Mouse (Mus musculus): ENCODE measurements around the gene Tyr. TPM values are rescaled to one million over a fixed set of nuclear protein-coding genes. Genes with fewer than 3 reads are reported as not detected.

Gene Tyr
- polyA plus RNA-seq (2012; fragmentation: generic; extraction: Trizol) = not detected
- long read RNA-seq, experiment 1 = 0 reads
- long read RNA-seq, experiment 2 = 0 reads

GRCm38 (mm10) chr7:87493412-87493811, at the start of gene Tyr:
Tyr (minus strand) TSS chr7:87493512.
- TF ChIP-seq USF1 (IDR thresholded peaks at IDR 0.05; ENCODE audit: low read depth) = no peak
- no peak for TF ChIP-seq MAX (IDR thresholded peaks at IDR 0.05)
- TF ChIP-seq MYOD1 (IDR thresholded peaks at IDR 0.05; ENCODE audit: control insufficient read depth, insufficient read length, low read depth) = no peak
- no peak for TF ChIP-seq CTCF (IDR thresholded peaks at IDR 0.05; ENCODE audit: control insufficient read depth, insufficient read depth, insufficient read length)
- no peak for TF ChIP-seq MYOG (IDR thresholded peaks at IDR 0.05; ENCODE audit: control insufficient read depth, extremely low read depth, insufficient read length)
- no peak for TF ChIP-seq CEBPB (IDR thresholded peaks at IDR 0.05; ENCODE audit: low read depth)
- TF ChIP-seq FOSL1 (IDR thresholded peaks at IDR 0.05; ENCODE audit: insufficient read depth, low read length, poor library complexity, severe bottlenecking) = no peak
- Histone ChIP-seq H3K4me3 (ENCODE audit: insufficient read depth, poor library complexity, severe bottlenecking) (no peak within 1 kb of the TSS), H3K79me3 (ENCODE audit: low read depth) (no peaks in the 10 kb centered on the region), H3ac (ENCODE audit: control insufficient read depth, insufficient read length, low read depth) (no peak within 1 kb of the TSS), H3K27me3 (ENCODE audit: control insufficient read depth, insufficient read depth, insufficient read length) (no peaks in the 10 kb centered on the region), H3K79me2 (ENCODE audit: control insufficient read depth, insufficient read depth) (no peaks in the 10 kb centered on the region), H3K36me3 (ENCODE audit: control insufficient read depth, insufficient read depth) (no peaks in the 10 kb centered on the region)

- Histone ChIP-seq H3K79me2 (ENCODE audit: control insufficient read depth, insufficient read depth) (no peaks in the 10 kb centered on the region), H3K79me3 (ENCODE audit: low read depth) (no peaks in the 10 kb centered on the region), H3K36me3 (ENCODE audit: control insufficient read depth, insufficient read depth) (no peaks in the 10 kb centered on the region), H3K27me3 (ENCODE audit: control insufficient read depth, insufficient read depth, insufficient read length) (no peaks in the 10 kb centered on the region), H3K4me3 (ENCODE audit: insufficient read depth, poor library complexity, severe bottlenecking) (no peak overlapping the region), H3ac (ENCODE audit: control insufficient read depth, insufficient read length, low read depth) (no peak overlapping the region)
- TF ChIP-seq MYOD1 (IDR thresholded peaks at IDR 0.05; ENCODE audit: control insufficient read depth, insufficient read length, low read depth) (no peak), USF1 (IDR thresholded peaks at IDR 0.05; ENCODE audit: low read depth) (no peak), MYOG (IDR thresholded peaks at IDR 0.05; ENCODE audit: control insufficient read depth, extremely low read depth, insufficient read length) (no peak), CEBPB (IDR thresholded peaks at IDR 0.05; ENCODE audit: low read depth) (no peak), CTCF (IDR thresholded peaks at IDR 0.05; ENCODE audit: control insufficient read depth, insufficient read depth, insufficient read length) (no peak), FOSL1 (IDR thresholded peaks at IDR 0.05; ENCODE audit: insufficient read depth, low read length, poor library complexity, severe bottlenecking) (no peak), MAX (IDR thresholded peaks at IDR 0.05) (no peak)
Measured at GRCm38 (mm10) chr7:87539031-87539430, 45.7 kb upstream of the Tyr start.

GRCm38 (mm10) chr7:87494124-87494682, 891 bp upstream of the Tyr start:
- no peak overlapping the region for H3K4me3 ChIP-seq (ENCODE audit: insufficient read depth, poor library complexity, severe bottlenecking)
- no peaks in the 10 kb centered on the region for H3K79me2 ChIP-seq (ENCODE audit: control insufficient read depth, insufficient read depth)
- TF ChIP-seq CTCF (IDR thresholded peaks at IDR 0.05; ENCODE audit: control insufficient read depth, insufficient read depth, insufficient read length) (no peak), FOSL1 (IDR thresholded peaks at IDR 0.05; ENCODE audit: insufficient read depth, low read length, poor library complexity, severe bottlenecking) (no peak), MYOG (IDR thresholded peaks at IDR 0.05; ENCODE audit: control insufficient read depth, extremely low read depth, insufficient read length) (no peak), MAX (IDR thresholded peaks at IDR 0.05) (no peak), USF1 (IDR thresholded peaks at IDR 0.05; ENCODE audit: low read depth) (no peak), MYOD1 (IDR thresholded peaks at IDR 0.05; ENCODE audit: control insufficient read depth, insufficient read length, low read depth) (no peak), CEBPB (IDR thresholded peaks at IDR 0.05; ENCODE audit: low read depth) (no peak)

GRCm38 (mm10) chr7:87488024-87488423, 5.3 kb downstream of the Tyr start:
- H3K4me3 ChIP-seq (ENCODE audit: insufficient read depth, poor library complexity, severe bottlenecking) = no peak overlapping the region
- H3K27me3 ChIP-seq (ENCODE audit: control insufficient read depth, insufficient read depth, insufficient read length) = no peaks in the 10 kb centered on the region
- H3K36me3 ChIP-seq (ENCODE audit: control insufficient read depth, insufficient read depth) = no peaks in the 10 kb centered on the region
- no peaks in the 10 kb centered on the region for H3K79me2 ChIP-seq (ENCODE audit: control insufficient read depth, insufficient read depth)
- no peak overlapping the region for H3ac ChIP-seq (ENCODE audit: control insufficient read depth, insufficient read length, low read depth)
- TF ChIP-seq USF1 (IDR thresholded peaks at IDR 0.05; ENCODE audit: low read depth) (no peak), CEBPB (IDR thresholded peaks at IDR 0.05; ENCODE audit: low read depth) (no peak), MAX (IDR thresholded peaks at IDR 0.05) (no peak), FOSL1 (IDR thresholded peaks at IDR 0.05; ENCODE audit: insufficient read depth, low read length, poor library complexity, severe bottlenecking) (no peak), MYOG (IDR thresholded peaks at IDR 0.05; ENCODE audit: control insufficient read depth, extremely low read depth, insufficient read length) (no peak), CTCF (IDR thresholded peaks at IDR 0.05; ENCODE audit: control insufficient read depth, insufficient read depth, insufficient read length) (no peak), MYOD1 (IDR thresholded peaks at IDR 0.05; ENCODE audit: control insufficient read depth, insufficient read length, low read depth) (no peak)
- H3K79me3 ChIP-seq (ENCODE audit: low read depth) = no peaks in the 10 kb centered on the region

More at GRCm38 (mm10) chr7:87494124-87494682, 891 bp upstream of the Tyr start:
- Histone ChIP-seq H3K36me3 (ENCODE audit: control insufficient read depth, insufficient read depth) (no peaks in the 10 kb centered on the region), H3K79me3 (ENCODE audit: low read depth) (no peaks in the 10 kb centered on the region), H3ac (ENCODE audit: control insufficient read depth, insufficient read length, low read depth) (no peak overlapping the region), H3K27me3 (ENCODE audit: control insufficient read depth, insufficient read depth, insufficient read length) (no peaks in the 10 kb centered on the region)

GRCm38 (mm10) chr7:87413271-87413670, 80.0 kb downstream of the Tyr start:
- TF ChIP-seq CEBPB (IDR thresholded peaks at IDR 0.05; ENCODE audit: low read depth) = no peak
- TF ChIP-seq CTCF (IDR thresholded peaks at IDR 0.05; ENCODE audit: control insufficient read depth, insufficient read depth, insufficient read length) = no peak
- TF ChIP-seq MYOD1 (IDR thresholded peaks at IDR 0.05; ENCODE audit: control insufficient read depth, insufficient read length, low read depth) = no peak
- no peak for TF ChIP-seq FOSL1 (IDR thresholded peaks at IDR 0.05; ENCODE audit: insufficient read depth, low read length, poor library complexity, severe bottlenecking)

More at GRCm38 (mm10) chr7:87413271-87413670, 80.0 kb downstream of the Tyr start:
- no peaks in the 10 kb centered on the region for H3K27me3 ChIP-seq (ENCODE audit: control insufficient read depth, insufficient read depth, insufficient read length)
- H3K36me3 ChIP-seq (ENCODE audit: control insufficient read depth, insufficient read depth) = no peaks in the 10 kb centered on the region
- H3K79me3 ChIP-seq (ENCODE audit: low read depth) = no peaks in the 10 kb centered on the region
- H3K4me3 ChIP-seq (ENCODE audit: insufficient read depth, poor library complexity, severe bottlenecking) = no peak overlapping the region
- H3ac ChIP-seq (ENCODE audit: control insufficient read depth, insufficient read length, low read depth) = no peak overlapping the region
- H3K79me2 ChIP-seq (ENCODE audit: control insufficient read depth, insufficient read depth) = no peaks in the 10 kb centered on the region

All from C2C12 (cell line).